Mouse (Mus musculus): ENCODE data around the gene Whamm. TPM values are rescaled to one million over a fixed set of nuclear protein-coding genes. Genes with fewer than 3 reads are reported as not detected.

Gene Whamm
- total and polyA plus RNA-seq, 3 experiments = 5.4 to 13.3 (median 13.3) TPM

DNA sequence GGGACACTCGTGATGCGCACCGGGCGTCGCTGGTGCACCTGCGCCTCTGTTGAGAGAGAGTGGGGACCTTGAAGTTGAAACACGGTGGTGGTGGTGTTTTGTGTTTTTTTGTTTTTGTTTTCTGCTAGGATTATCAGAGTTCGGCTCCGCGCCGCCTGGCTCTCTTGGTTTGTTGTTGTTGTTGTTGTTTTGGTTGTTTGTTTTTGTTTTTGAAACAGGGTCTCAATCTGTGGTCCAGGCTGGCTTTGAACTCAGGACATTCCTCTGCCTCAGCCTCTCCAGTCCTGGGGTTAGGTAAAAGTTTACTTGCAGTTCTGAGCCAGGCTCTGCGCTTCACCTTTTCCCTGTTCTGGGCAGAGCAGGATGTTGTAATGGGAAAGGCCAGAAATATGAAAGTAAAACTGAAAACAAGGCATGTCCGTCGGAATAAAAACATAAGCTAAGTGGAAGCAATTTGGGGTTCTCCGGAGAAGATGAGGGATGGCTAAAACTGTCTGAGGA, 925 bp downstream of the Whamm start:
- Histone ChIP-seq H3K4me3 (replicated peaks in 1 of 3; ENCODE audit: low read depth in 2 of 3, low read length in 2 of 3, poor library complexity in 1 of 3) (peak overlapping the region; percentile 90 to 93 (median 91)), H3K36me3 (replicated peaks in 1 of 2; ENCODE audit: control insufficient read depth in 1 of 2, insufficient read depth in 1 of 2, low read length in 1 of 2) (peaks cover 18 to 28% of the 10 kb centered on the region in 2 experiments), H3K9me3 (replicated peaks; ENCODE audit: low read length) (no peaks in the 10 kb centered on the region), H3K4me1 (ENCODE audit: control insufficient read depth in 1 of 2, insufficient read depth in 2 of 2) (peaks cover 0 to 20% of the 10 kb centered on the region in 2 experiments; a peak in 2 of 4 replicates), H3K27ac (ENCODE audit: insufficient read depth, low read depth) (peak overlapping the region; percentile 80), H3K4me2 (ENCODE audit: insufficient read depth, low read depth, poor library complexity, severe bottlenecking) (peak overlapping the region; percentile 74), H3K27me3 (replicated peaks) (no peaks in the 10 kb centered on the region), H3K9ac (ENCODE audit: insufficient read depth, low read depth) (peak overlapping the region; percentile 66), H3K79me2 (replicated peaks; ENCODE audit: control insufficient read depth, extremely low read depth, insufficient read depth, poor library complexity, severe bottlenecking) (peaks cover 26% of the 10 kb centered on the region)
- in situ Hi-C loops (cut with MboI; ENCODE audit: low pct_ligation_motif_present, low pct_unique_long_range_greater_than_20kb, low sequenced_read_pairs) = no loop called here
- TF ChIP-seq UBTF (IDR thresholded peaks at IDR 0.05; ENCODE audit: low read depth, low read length) (no peak), NRF1 (IDR thresholded peaks at IDR 0.05; ENCODE audit: low read depth, low read length) (peak; percentile 38; the same call in 1 of the 2 replicates), MAFK (IDR thresholded peaks at IDR 0.05; ENCODE audit: insufficient replicate concordance, low read length) (no peak), IRF4 (IDR thresholded peaks at IDR 0.05; ENCODE audit: low read depth, low read length) (peak; percentile 25; the same call in 1 of the 2 replicates), ETS1 (conservative IDR thresholded peaks at IDR 0.05; ENCODE audit: low read depth, low read length) (0 out of 2 replicates have a peak, but pooled peaks have one; percentile 24), SIN3A (IDR thresholded peaks at IDR 0.05; ENCODE audit: low read length) (peak; percentile 34; the same call in 1 of the 2 replicates)
- peak; percentile 9 for DNase-seq (ENCODE audit: extremely low read depth)
- dilution Hi-C loops (cut with MboI; ENCODE audit: extremely low pct_ligation_motif_present, extremely low pct_unique_long_range_greater_than_20kb, low sequenced_read_pairs) = no loop called here

DNA sequence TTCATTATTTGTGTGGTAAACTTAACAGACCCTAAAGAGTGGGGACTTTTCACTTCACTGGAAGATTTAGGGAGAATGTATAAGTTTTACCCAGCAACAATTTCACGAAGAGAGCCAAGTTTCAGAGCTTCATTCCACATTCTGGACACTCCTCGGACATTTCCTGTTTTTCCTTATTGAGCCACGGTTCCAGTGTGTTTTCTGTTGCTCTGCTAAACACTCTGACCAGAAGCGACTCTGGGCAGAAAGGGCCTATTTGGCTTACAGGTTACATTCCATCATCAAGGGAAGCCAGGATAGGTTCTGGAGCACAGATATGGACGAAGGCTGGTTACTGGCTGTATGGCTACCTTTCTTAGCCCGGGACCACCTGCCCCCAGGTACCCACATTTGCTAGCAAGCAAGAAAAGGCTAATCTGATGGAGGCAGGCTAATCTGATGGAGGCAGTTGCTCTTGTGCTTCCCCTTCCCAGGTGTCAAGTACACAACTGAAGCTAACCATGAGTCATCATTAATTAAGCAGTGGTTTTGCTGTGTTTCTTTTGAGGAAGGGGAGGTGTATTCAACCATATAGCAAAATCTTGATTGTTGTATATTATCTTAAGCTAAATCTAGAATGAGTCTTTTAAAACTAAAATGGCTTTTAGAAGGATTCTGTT, 1.7 kb downstream of the Whamm start:
- dilution Hi-C loops (cut with MboI; ENCODE audit: extremely low pct_ligation_motif_present, extremely low pct_unique_long_range_greater_than_20kb, low sequenced_read_pairs) (no loop called here), in situ Hi-C loops (cut with MboI; ENCODE audit: low pct_ligation_motif_present, low pct_unique_long_range_greater_than_20kb, low sequenced_read_pairs) (no loop called here)
- Histone ChIP-seq H3K9ac (ENCODE audit: insufficient read depth, low read depth) (peak overlapping the region; percentile 66), H3K27ac (ENCODE audit: insufficient read depth, low read depth) (0 out of 2 replicates have a peak overlapping the region, but pooled peaks have one; percentile 4), H3K4me1 (ENCODE audit: control insufficient read depth in 1 of 2, insufficient read depth in 2 of 2) (peaks cover 0 to 21% of the 10 kb centered on the region in 2 experiments; a peak in 2 of 4 replicates), H3K4me2 (ENCODE audit: insufficient read depth, low read depth, poor library complexity, severe bottlenecking) (peak overlapping the region; percentile 74), H3K36me3 (replicated peaks in 1 of 2; ENCODE audit: control insufficient read depth in 1 of 2, insufficient read depth in 1 of 2, low read length in 1 of 2) (peaks cover 24 to 36% of the 10 kb centered on the region in 2 experiments), H3K27me3 (replicated peaks) (no peaks in the 10 kb centered on the region), H3K79me2 (replicated peaks; ENCODE audit: control insufficient read depth, extremely low read depth, insufficient read depth, poor library complexity, severe bottlenecking) (peaks cover 26% of the 10 kb centered on the region), H3K4me3 (replicated peaks in 1 of 3; ENCODE audit: low read depth in 2 of 3, low read length in 2 of 3, poor library complexity in 1 of 3) (peak overlapping the region; percentile 90 to 93 (median 91)), H3K9me3 (replicated peaks; ENCODE audit: low read length) (no peaks in the 10 kb centered on the region)
- DNase-seq (ENCODE audit: extremely low read depth) = peak; percentile 24
- TF ChIP-seq USF1 (IDR thresholded peaks at IDR 0.05; ENCODE audit: low read depth, low read length) = no peak
- no peak for TF ChIP-seq NRF1 (IDR thresholded peaks at IDR 0.05; ENCODE audit: low read depth, low read length)
- no peak for TF ChIP-seq ELF1 (IDR thresholded peaks at IDR 0.05; ENCODE audit: low read depth, low read length)
- no peak for TF ChIP-seq MYC (IDR thresholded peaks at IDR 0.05; ENCODE audit: low read depth, low read length)
- TF ChIP-seq SIN3A (IDR thresholded peaks at IDR 0.05; ENCODE audit: low read length) = 0 out of 2 replicates have a peak, but pooled peaks have one; percentile 30
- peak; percentile 5; the same call in 1 of the 2 replicates for TF ChIP-seq EP300 (IDR thresholded peaks at IDR 0.05; ENCODE audit: low read length)

Data from CH12.LX (cell line).